Mouse (Mus musculus) embryonic fibroblast, embryonic 13.5 days (primary cell): ENCODE results near the gene Ttk.

Source experiments
- CTCF ChIP-seq: IDR thresholded peaks from 2 replicates; pipeline ENCODE4 v1.5.1; 2011; ENCODE audit warnings: mild to moderate bottlenecking, control low read depth, low read length, moderate library complexity, borderline replicate concordance; ENCODE audit not compliant: insufficient read depth
- POLR2A ChIP-seq: IDR thresholded peaks from 2 replicates; pipeline ENCODE4 v1.6.1; 2011; ENCODE audit warnings: low read depth, mild to moderate bottlenecking, control low read depth, low read length, moderate library complexity

- no peak for TF ChIP-seq POLR2A
- TF ChIP-seq CTCF: no peak
These were observed 67.6 kb downstream of the Ttk start for GRCm38 (mm10) chr9:83902086-83902485.
